Mouse (Mus musculus): ENCODE measurements at regions not wholly inside any gene's neighbourhood (a gene's known extent, or its start where the extent isn't known, plus 50 kb on each side); places are given as distances from the start of the nearest gene placed in this dataset.

- no peak for DNase-seq
Measured at GRCm38 (mm10) chr4:140463296-140463695, 202.5 kb downstream of the Arhgef10l start.

DNA sequence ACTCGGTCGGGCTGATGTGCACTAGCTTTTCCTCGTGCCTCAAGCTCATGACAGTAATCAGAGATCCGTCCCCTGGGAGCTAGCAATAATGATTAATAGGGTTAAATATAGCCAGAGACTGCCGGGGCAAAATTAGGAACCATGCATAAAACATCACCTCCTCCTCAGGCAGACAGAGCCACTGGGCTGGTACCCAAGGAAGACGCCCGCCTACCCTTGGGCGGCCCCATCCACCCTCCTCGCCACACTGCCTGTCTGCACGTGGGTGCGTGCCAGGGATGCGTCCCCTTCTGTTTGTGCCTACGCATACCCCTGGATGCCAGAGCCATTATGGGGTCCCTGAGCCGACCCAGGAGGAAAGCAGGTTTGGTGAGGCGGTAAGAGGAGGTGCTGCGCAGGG lies 204.5 kb downstream of the Arhgef10l start:
- DNase-seq, result no peak

GRCm38 (mm10) chr4:140449062-140449461 lies 202.5 kb upstream of the Igsf21 start:
- no peak for DNase-seq

GRCm38 (mm10) chr4:140446455-140446854 lies 199.9 kb upstream of the Igsf21 start:
- no peak for DNase-seq

- no peak for DNase-seq
Measured at GRCm38 (mm10) chr4:140445931-140446330, 199.3 kb upstream of the Igsf21 start.

DNA sequence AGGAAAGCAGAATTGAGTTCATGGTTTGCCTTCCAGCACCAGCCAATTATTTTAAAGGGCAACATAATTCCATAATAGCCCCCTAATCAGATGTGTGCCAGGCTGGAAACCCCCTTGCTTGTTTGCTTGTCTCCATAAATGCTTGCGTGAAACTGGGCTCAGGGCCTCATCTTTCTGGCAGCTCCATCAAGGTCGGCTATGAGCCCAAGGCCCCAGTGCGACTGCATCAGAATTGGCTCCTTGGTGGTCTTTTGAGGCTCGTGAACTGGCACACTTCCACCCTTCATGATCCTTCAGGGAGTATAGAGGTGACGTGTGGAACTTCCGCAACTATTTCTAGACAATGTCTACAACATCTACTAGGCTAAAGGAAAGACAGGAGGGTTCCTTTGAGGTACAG lies 196.6 kb upstream of the Igsf21 start:
- no peak for DNase-seq

DNA sequence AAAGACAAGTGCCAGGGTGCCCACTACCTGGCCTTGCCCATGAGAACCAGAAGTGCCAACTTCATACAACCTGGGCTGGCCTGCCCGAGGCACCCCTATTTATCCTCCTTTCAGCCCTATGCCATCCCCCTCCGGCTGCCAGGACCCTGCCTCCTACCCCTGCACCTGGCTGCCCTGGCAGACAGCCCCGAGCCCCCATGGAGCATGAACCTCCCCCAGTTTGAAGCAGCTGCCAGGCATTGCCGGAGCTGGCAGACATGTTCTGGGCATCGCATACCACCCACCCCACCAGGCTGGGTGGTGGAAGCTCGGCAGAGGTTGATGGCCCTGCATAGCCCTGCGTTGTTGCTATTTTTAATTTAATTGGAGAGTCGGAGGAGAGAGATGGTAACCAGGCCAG lies 195.2 kb upstream of the Igsf21 start:
- DNase-seq, result no peak

DNA sequence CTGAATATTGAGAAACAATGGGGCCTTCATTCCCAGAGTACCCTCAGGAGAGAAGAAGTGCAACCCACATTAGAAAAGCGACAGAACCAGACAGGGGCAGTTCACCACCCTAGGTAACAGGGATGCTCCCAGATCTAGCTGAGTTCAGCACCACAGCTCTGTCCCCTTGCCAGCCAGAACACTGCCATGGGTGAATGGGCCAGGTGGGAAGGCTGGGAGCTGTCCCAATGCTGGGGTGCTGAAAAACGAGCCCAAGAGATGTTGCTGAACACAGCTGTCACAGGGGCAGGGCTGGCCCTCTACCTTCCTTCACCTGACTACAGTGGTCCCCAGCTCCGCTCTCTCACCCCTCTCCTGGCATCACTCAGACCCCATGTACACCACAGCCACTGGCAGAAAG lies 193.3 kb upstream of the Igsf21 start:
- peak; percentile 26 to 75 for DNase-seq

GRCm38 (mm10) chr4:140436030-140436429 lies 189.4 kb upstream of the Igsf21 start:
- no peak for DNase-seq

DNA sequence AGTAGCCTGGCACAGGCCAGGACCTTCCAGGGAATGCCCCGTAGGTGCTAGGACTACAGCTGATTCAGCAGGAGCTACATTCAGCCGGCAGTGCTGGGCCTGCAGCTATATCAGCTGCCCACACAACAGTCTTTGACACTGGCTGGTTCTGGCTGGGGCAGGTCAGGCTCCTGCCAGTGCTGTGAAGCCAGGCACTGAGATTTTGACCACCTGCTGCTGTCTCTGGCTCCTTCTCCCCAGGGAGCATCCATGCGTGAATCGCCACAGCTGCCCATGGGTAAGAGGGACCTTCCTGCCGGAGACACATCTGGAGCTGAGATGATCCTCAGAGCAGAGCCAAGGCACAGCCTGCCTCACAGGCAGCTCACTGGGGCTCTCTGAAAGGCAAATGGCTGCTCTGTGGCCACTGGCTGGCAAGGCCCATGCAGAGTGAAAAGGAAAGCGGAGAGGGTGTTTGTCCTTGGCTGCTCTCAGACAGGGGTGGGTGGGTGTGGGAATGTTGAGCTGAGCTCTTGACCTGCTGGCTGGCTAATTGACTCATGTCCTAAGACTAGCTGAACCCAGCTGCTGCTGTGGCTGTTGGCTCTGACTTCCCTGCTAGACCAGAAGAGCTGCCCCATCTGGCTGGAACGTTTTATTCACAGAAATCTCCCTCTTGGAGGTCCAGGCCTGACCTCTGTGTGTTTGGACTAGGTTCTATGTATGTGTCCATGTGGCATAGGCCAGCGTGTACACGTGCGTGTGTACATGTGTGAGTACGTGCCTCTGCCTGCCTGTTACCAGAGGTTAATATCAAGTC lies 187.4 kb upstream of the Igsf21 start:
- DNase-seq, result peak in 1 of 2 experiments; percentile 6

GRCm38 (mm10) chr4:140432101-140432500 lies 185.5 kb upstream of the Igsf21 start:
- no peak for DNase-seq

GRCm38 (mm10) chr4:140427039-140427438 lies 180.5 kb upstream of the Igsf21 start:
- peak in 1 of 2 experiments; percentile 5 for DNase-seq

DNA sequence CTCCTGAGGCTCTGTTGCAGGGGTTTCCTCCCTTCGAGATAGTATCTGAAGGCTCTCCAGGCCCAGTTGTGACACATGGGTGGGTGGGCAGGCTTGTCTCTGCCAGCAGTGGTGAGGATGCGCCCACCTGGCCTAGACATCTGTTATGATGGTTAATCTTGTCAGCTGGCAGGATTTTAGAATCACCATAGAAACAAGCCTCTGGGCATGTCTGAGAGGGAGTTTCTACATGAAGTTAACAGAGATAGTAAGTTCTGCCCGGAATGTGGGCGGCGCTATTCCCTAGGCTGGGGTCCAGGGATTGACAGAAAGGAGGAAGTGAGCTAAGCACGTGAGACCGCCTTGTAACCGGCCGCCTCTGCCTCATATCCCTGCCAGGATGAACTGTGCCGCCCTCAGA lies 177.2 kb upstream of the Igsf21 start:
- DNase-seq, result no peak

DNA sequence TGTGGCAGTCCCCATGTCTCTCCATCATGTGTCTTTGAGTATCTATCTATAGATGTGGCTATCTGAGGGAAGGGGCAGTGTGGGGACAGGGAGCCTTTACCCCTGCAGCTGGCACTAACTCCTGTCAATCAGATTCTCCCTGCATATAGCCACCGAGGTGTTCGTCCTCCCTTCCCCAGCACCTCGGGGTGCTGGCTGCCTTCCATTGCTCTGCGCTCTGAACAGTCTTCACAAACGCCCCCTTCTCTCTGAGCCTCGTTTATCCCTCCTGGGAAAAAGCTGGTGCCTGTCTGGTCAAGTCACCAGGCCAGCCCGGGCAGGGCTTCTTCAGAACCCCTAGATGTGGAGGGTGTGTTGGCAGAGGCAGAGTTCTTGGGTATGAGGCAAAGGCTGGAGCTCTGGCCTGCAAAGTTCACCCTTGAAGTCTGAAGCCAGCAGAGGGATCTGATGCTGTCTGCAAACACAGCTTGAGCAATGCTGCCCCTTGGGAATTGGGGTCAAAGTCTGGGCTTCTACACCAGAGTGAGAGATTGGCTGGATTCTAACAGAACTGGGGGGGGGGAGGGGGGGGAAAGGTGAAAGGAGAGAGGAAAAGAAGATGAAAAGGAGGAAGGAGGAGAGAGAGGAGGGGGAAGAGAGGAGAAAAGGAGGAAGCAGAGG lies 175.5 kb upstream of the Igsf21 start:
- peak; percentile 72 to 78 for DNase-seq

DNA sequence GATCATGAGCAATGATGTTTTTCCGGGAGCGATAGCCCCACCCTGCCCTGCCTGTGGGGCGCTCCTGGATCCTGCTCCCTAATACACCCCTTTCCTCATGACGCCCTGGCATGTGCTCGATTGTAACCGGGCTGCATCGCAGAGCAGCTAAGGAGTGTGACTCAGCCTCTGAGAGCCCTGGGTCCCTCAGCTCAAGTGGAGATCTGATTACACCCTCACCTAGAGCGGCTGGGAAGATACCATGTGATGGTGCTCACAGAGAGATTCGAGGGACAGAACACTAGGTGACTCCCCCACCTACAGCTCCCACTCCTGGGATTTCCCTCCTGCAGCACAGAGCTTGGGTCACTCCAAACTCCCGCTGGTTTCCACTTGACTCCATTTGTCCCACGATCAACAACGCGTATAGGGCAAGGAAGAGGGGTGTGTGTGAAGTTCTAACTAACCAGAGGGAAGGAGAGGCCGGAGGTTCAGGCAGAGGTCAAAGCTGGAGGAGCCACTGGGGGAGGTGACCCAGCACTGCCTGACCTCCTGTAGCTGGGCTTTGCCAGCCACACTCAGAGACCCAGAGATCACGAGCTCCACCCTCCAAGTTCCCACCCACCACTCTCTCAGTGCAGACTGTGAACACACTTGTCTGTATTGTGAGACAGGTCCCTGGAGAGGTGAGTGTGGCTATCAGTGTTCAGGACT lies 173.3 kb upstream of the Igsf21 start:
- DNase-seq, result no peak

DNA sequence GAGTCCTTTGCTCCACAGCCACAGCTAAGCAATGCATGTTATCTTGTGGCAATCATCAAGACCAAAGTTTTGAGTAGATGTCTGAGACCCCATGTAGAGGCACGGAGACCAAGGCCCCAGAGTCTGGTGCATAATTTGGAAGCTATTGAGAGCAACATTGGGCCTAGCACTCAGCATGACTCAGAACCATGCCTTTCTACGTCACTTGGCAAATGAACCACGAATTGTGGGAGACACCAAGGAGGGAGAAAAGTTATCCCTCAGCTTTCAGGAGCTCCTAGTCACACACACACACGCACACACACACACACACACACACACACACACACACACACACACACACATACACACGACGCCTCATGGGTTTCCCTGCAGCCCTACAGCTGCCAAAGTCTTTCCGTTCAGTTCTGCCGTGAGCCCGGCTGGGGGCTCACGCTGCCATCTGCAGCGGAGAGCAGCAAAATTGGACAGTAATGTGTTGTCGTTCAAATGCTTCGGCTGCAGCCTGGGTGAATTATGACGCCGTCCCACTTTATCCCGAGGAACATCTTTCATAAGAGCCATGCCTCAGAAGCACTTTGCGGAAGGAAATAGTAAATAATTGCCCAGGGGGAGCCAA lies 165.8 kb upstream of the Igsf21 start:
- DNase-seq, result no peak

DNA sequence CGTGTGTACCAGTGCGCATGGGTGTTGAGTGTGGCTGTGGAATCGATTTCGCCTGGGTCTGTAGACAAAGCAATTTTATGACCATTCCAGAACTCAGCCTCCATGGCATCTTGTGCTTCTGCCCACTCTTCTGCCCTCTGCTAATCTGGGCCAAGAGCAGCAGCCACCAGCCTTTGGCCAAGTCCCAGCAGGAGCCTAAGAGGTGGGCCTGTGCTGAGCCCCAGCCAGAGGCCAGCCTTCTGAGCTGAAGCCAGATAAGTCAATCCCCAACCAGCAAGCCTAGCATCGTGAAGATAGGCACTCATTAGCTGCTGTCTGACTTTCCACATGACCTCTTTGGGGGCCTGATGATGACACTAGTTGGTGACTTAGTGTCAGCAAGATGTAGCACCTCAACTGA lies 161.9 kb upstream of the Igsf21 start:
- DNase-seq, result no peak

DNA sequence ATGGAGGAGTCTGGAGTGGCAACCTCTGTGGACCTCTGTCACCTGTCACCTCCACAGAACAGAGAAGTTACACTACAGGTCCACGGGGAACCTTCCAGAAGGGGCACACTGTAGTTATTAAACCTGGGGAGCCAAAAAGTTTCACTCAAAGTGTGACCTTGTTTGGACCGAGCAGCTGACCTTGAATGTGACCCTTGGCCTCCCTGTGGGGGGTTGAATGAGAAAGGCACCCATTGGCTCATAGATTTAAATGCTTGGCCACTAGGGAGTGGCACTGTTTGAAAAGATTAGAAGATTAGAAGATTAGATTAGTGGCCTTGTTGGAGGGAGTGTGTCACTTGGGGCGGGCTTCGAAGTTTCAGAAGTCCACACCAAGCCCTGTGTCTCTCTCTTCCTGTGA lies 160.3 kb upstream of the Igsf21 start:
- no peak for DNase-seq

GRCm38 (mm10) chr4:140405993-140406881 lies 159.7 kb upstream of the Igsf21 start:
- peak in 1 of 2 experiments; percentile 9 for DNase-seq

- no peak for DNase-seq
Measured at GRCm38 (mm10) chr4:140405427-140405826, 158.8 kb upstream of the Igsf21 start.

DNA sequence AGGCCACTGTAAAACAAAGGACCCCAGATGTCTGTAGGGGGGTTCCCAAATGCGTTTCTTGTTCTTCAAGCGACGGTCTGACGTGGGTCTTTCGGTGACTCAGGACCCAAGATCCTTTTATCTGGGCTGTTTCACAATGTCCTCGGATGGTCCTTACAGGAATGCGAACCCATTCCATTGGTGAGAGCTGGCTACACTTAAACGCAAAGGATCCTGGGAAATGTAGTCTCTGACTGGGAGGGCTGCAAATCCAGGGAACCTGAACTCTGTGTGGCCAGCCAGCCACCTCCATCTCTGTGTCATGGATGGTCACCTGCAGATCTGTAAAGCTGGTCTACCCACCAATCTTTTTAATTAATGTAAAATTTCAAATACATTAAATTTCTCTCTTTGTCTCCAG lies 156.5 kb upstream of the Igsf21 start:
- DNase-seq, result no peak

GRCm38 (mm10) chr4:140402319-140402718 lies 155.7 kb upstream of the Igsf21 start:
- no peak for DNase-seq

Data from kidney, postnatal 36 days (tissue).